Mouse (Mus musculus): Measurements from ENCODE around the gene Plcb4. TPM values are rescaled to one million over a fixed set of nuclear protein-coding genes. Genes with fewer than 3 reads are reported as not detected.
"Not testable (repeated sequence)": the region's sequence is repeated elsewhere in the genome, so short reads cannot be mapped to it uniquely, and the experiment has no call there.

Gene Plcb4
- polyA plus RNA-seq, 1 experiment, result 42.0 TPM

DNA sequence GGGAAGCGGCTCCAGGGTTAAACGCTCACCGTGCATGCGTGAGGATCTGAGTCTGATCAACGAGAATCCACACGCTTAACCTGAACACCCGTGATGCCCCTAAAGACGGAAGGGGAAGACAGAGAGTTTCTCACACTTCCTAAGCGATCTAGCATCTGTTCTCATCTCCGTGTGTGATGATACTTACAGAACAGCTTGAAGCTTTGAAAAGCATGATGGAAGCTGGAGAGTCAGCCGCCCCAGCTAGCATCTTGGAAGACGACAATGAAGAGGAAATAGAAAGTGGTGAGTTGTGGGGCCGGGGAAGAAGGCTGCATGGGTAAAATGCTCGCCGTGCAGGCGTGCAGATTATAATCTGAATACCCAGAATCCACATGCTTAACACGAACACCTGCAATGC, 299.6 kb downstream of the Plcb4 start:
- TF ChIP-seq CTCF (IDR thresholded peaks at IDR 0.05; ENCODE audit: extremely low read depth, insufficient read depth, low read length) (no peak), POLR2A (IDR thresholded peaks at IDR 0.05; ENCODE audit: extremely low read depth, insufficient read depth, low read length) (no peak)
- Histone ChIP-seq H3K27ac (ENCODE audit: insufficient read depth, low read length) (no peak overlapping the region), H3K4me3 (ENCODE audit: insufficient read depth, low read length) (no peak overlapping the region), H3K4me1 (ENCODE audit: control insufficient read depth, insufficient read depth, low read length) (peaks cover 1% of the 10 kb centered on the region; the same call in 1 of the 2 replicates)

DNA sequence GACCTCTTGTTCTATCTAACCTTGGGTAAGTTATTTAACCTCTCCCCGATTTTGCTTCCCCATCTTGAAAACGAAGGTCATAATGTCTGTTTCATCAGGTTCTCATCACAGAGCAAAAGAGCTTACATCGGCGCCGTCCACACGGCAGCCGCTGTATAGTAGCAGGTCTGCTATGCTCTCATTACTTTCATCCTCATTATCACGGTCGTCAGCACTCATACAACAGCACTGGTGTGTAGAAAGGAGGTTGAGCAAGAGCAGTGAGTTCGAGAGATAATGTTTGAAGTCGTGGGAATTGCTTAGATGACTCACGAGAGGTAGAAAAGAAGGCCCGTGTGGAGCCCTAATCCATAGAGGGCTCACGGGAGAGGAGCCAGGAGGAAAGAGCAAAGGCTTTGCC, 304.3 kb downstream of the Plcb4 start:
- TF ChIP-seq CTCF (IDR thresholded peaks at IDR 0.05; ENCODE audit: extremely low read depth, insufficient read depth, low read length) (no peak), POLR2A (IDR thresholded peaks at IDR 0.05; ENCODE audit: extremely low read depth, insufficient read depth, low read length) (no peak)
- H3K4me3 ChIP-seq (ENCODE audit: insufficient read depth, low read length), result no peak overlapping the region
- peaks cover 1% of the 10 kb centered on the region; the same call in 1 of the 2 replicates for H3K4me1 ChIP-seq (ENCODE audit: control insufficient read depth, insufficient read depth, low read length)
- no peak overlapping the region for H3K27ac ChIP-seq (ENCODE audit: insufficient read depth, low read length)

DNA sequence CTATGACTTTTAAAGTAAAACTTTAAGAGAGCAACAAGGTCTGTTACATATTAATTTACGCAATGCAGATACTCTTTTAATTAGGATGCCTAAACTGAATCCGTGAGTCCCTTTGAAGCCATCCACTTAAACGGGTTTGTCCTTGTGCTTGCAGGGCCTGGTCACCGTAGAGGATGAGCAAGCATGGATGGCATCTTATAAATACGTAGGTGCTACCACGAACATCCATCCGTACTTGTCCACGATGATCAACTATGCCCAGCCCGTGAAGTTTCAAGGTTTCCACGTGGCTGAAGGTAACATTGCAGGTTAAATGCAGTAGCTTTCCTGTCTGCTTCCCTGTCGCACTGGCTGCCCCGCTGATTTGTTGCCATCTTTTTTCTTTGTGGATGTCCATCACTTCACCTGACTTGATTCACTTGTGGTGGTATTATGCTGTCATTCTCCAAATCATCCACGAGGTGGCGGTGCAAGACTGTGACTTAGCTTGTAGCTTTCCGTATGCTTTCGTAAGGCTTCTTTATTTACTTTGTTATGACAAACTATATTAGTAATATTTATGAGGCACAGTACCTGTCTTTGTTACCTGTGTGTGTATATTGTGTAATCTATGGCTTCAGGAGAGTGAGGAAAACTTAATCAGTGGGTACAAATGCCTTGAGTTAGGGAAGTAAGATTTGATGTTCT, 308.2 kb downstream of the Plcb4 start:
- no peak overlapping the region for H3K4me3 ChIP-seq (ENCODE audit: insufficient read depth, low read length)
- H3K27ac ChIP-seq (ENCODE audit: insufficient read depth, low read length), result no peak overlapping the region
- TF ChIP-seq POLR2A (IDR thresholded peaks at IDR 0.05; ENCODE audit: extremely low read depth, insufficient read depth, low read length) (no peak), CTCF (IDR thresholded peaks at IDR 0.05; ENCODE audit: extremely low read depth, insufficient read depth, low read length) (peak; percentile 83)
- peaks cover 1% of the 10 kb centered on the region; the same call in 1 of the 2 replicates for H3K4me1 ChIP-seq (ENCODE audit: control insufficient read depth, insufficient read depth, low read length)

- Histone ChIP-seq H3K27ac (ENCODE audit: insufficient read depth, low read length) (no peak overlapping the region), H3K4me1 (ENCODE audit: control insufficient read depth, insufficient read depth, low read length) (peaks cover 1% of the 10 kb centered on the region; the same call in 1 of the 2 replicates), H3K4me3 (ENCODE audit: insufficient read depth, low read length) (no peak overlapping the region)
- TF ChIP-seq CTCF (IDR thresholded peaks at IDR 0.05; ENCODE audit: extremely low read depth, insufficient read depth, low read length), result no peak
- TF ChIP-seq POLR2A (IDR thresholded peaks at IDR 0.05; ENCODE audit: extremely low read depth, insufficient read depth, low read length), result no peak
Measured at GRCm38 (mm10) chr2:135968159-135968558, 309.3 kb downstream of the Plcb4 start.

DNA sequence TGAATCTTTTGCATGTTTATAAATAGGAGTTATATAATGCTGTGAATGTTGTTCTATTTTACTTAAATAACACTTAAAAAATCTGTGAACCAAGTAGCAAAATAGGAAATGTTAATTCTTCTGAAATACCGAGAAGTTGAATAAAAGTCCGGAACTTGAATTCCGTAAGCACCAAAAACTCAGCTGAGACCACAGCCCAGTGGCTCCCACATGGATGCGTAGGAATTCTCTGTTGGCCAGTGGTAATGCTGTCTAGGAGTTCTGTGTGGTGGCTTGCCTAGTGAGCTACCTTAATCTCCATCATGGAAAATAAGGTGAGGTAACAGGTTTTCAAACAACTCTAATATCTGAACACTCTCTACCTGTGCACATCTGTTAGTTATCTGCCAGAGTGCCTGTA, 312.1 kb downstream of the Plcb4 start:
- TF ChIP-seq POLR2A (IDR thresholded peaks at IDR 0.05; ENCODE audit: extremely low read depth, insufficient read depth, low read length), result no peak
- TF ChIP-seq CTCF (IDR thresholded peaks at IDR 0.05; ENCODE audit: extremely low read depth, insufficient read depth, low read length), result no peak
- H3K27ac ChIP-seq (ENCODE audit: insufficient read depth, low read length), result peak overlapping the region; percentile 68; the same call in 1 of the 2 replicates
- no peak overlapping the region for H3K4me3 ChIP-seq (ENCODE audit: insufficient read depth, low read length)
- peaks cover 1% of the 10 kb centered on the region; the same call in 1 of the 2 replicates for H3K4me1 ChIP-seq (ENCODE audit: control insufficient read depth, insufficient read depth, low read length)

GRCm38 (mm10) chr2:135975978-135976377, 317.2 kb downstream of the Plcb4 start:
- TF ChIP-seq POLR2A (IDR thresholded peaks at IDR 0.05; ENCODE audit: extremely low read depth, insufficient read depth, low read length) (no peak), CTCF (IDR thresholded peaks at IDR 0.05; ENCODE audit: extremely low read depth, insufficient read depth, low read length) (no peak)
- Histone ChIP-seq H3K4me1 (ENCODE audit: control insufficient read depth, insufficient read depth, low read length) (peaks cover 3% of the 10 kb centered on the region), H3K27ac (ENCODE audit: insufficient read depth, low read length) (no peak overlapping the region), H3K4me3 (ENCODE audit: insufficient read depth, low read length) (no peak overlapping the region)

DNA sequence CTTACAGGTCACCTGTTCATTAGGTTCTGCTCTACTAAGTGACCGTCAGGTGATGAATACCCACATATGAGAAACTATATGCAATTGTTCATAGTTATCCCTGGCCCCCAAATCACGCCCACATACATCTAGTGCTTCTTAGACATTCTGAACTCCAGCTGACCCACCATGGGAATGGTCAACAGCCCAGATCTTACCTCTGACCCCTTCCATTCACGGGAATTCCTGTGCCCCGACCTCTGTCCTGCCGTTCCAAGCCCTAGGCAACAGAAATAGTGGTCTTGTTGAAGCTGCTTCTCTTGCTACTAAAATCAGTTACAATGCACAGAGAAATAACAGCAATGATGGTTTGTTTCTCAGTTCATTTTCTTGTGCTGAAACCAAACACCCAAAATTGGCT, 320.0 kb downstream of the Plcb4 start:
- TF ChIP-seq POLR2A (IDR thresholded peaks at IDR 0.05; ENCODE audit: extremely low read depth, insufficient read depth, low read length) (no peak), CTCF (IDR thresholded peaks at IDR 0.05; ENCODE audit: extremely low read depth, insufficient read depth, low read length) (no peak)
- Histone ChIP-seq H3K27ac (ENCODE audit: insufficient read depth, low read length) (no peak overlapping the region), H3K4me3 (ENCODE audit: insufficient read depth, low read length) (no peak overlapping the region), H3K4me1 (ENCODE audit: control insufficient read depth, insufficient read depth, low read length) (peaks cover 3% of the 10 kb centered on the region)

DNA sequence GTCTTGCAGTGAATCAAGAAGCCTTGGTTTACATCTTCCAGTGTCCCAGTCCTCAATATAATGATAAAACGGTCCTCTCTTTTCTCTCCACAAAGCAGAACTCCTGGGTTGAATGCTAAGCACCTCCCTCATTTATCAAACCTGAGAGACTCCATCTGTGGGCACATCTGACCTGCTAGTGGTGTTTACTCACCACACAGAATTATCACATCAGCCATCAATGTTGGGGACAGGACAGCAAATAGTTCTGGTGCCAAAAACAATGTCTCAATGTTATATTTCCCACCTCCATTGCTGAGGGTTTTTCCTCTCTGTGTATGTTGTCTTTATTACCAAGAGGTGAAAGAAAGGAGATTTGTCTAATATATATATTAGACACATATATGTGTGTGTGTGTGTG, 321.6 kb downstream of the Plcb4 start:
- Histone ChIP-seq H3K27ac (ENCODE audit: insufficient read depth, low read length) (no peak overlapping the region), H3K4me3 (ENCODE audit: insufficient read depth, low read length) (no peak overlapping the region), H3K4me1 (ENCODE audit: control insufficient read depth, insufficient read depth, low read length) (peaks cover 3% of the 10 kb centered on the region)
- no peak for TF ChIP-seq POLR2A (IDR thresholded peaks at IDR 0.05; ENCODE audit: extremely low read depth, insufficient read depth, low read length)
- TF ChIP-seq CTCF (IDR thresholded peaks at IDR 0.05; ENCODE audit: extremely low read depth, insufficient read depth, low read length), result no peak

DNA sequence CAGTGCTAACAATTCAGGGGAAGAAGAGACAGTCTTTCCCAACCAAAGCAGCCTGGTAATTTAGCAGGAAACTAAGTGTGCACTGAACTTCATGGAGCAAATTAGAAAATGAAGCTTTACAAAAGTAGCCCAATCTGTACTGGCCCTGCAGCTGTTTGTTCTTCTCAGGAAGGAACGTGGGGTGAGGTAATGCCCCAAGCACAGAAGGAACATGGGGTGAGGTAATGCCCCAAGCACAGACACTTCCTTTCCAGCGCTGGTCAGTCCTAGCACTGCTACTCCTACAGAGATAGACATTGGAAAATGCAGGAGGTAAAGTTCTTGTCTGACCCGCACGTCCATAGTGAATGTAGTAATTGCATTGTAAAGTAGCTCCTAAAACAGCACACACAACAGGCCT, 325.2 kb downstream of the Plcb4 start:
- TF ChIP-seq CTCF (IDR thresholded peaks at IDR 0.05; ENCODE audit: extremely low read depth, insufficient read depth, low read length) (no peak), POLR2A (IDR thresholded peaks at IDR 0.05; ENCODE audit: extremely low read depth, insufficient read depth, low read length) (no peak)
- H3K27ac ChIP-seq (ENCODE audit: insufficient read depth, low read length), result no peak overlapping the region
- H3K4me1 ChIP-seq (ENCODE audit: control insufficient read depth, insufficient read depth, low read length), result no peaks in the 10 kb centered on the region
- H3K4me3 ChIP-seq (ENCODE audit: insufficient read depth, low read length), result no peak overlapping the region

- Histone ChIP-seq H3K4me1 (ENCODE audit: control insufficient read depth, insufficient read depth, low read length) (no peaks in the 10 kb centered on the region), H3K27ac (ENCODE audit: insufficient read depth, low read length) (no peak overlapping the region), H3K4me3 (ENCODE audit: insufficient read depth, low read length) (no peak overlapping the region)
- TF ChIP-seq POLR2A (IDR thresholded peaks at IDR 0.05; ENCODE audit: extremely low read depth, insufficient read depth, low read length) (no peak), CTCF (IDR thresholded peaks at IDR 0.05; ENCODE audit: extremely low read depth, insufficient read depth, low read length) (peak; percentile 26; the same call in 1 of the 2 replicates)
Measured at GRCm38 (mm10) chr2:135985536-135986265, 326.9 kb downstream of the Plcb4 start.

GRCm38 (mm10) chr2:135988475-135988874, 329.7 kb downstream of the Plcb4 start:
- H3K27ac ChIP-seq (ENCODE audit: insufficient read depth, low read length); H3K4me1 ChIP-seq (ENCODE audit: control insufficient read depth, insufficient read depth, low read length); H3K4me3 ChIP-seq (ENCODE audit: insufficient read depth, low read length): not testable (repeated sequence)

DNA sequence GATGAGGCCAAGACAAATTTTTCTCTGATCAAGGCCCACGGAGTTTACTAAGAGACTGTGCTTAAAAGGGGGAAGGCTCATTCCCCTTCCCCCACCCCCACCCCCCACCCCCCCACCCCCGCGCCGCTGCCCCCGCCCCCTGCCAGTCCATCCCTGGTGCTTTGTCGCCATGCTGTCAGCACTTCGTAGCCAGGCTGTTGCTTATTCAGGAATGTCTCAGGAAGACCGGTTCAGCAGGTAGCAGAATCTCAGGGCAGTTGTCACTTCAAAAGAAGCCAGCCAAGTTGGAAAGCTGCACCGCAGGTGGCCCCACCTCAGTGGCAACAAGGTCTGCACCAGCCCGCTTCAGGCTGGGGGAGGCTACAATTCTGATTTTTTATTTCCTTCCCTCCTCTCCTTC, 331.9 kb downstream of the Plcb4 start:
- not testable (repeated sequence) for H3K27ac ChIP-seq (ENCODE audit: insufficient read depth, low read length); H3K4me3 ChIP-seq (ENCODE audit: insufficient read depth, low read length); H3K4me1 ChIP-seq (ENCODE audit: control insufficient read depth, insufficient read depth, low read length)
